Mouse (Mus musculus) kidney, embryonic 16.5 days (tissue): ENCODE results near the gene Cldn24. TPM values are rescaled to one million over a fixed set of nuclear protein-coding genes. Genes with fewer than 3 reads are reported as not detected.

Experiments
- ATAC-seq: fragments of 200-750 bp; cut with Nextera tagmentation; 2 replicates; pipeline ENCODE4 v1.8.0; 2017; ENCODE audit warnings: moderate TSS enrichment; ENCODE audit not compliant: low FRiP score, low TSS enrichment
- H3K27ac ChIP-seq: fragments of 300-500 bp; sonication (generic); 2 replicates; pipeline ENCODE4 v1.5.1; 2014; ENCODE audit warnings: low read length
- H3K27me3 ChIP-seq: fragments of 300-500 bp; sonication (generic); 2 replicates; pipeline ENCODE4 v1.6.1; 2014; ENCODE audit warnings: low read length, control low read depth, mixed read lengths; ENCODE audit not compliant: insufficient read depth
- H3K36me3 ChIP-seq: fragments of 300-500 bp; sonication (generic); 2 replicates; pipeline ENCODE4 v1.6.1; 2014; ENCODE audit warnings: low read length, control low read depth, mixed read lengths; ENCODE audit not compliant: insufficient read depth
- H3K4me1 ChIP-seq: fragments of 300-500 bp; sonication (generic); 2 replicates; pipeline ENCODE4 v1.6.1; 2014; ENCODE audit warnings: low read length, control low read depth, mixed read lengths; ENCODE audit not compliant: insufficient read depth
- H3K4me2 ChIP-seq: fragments of 300-500 bp; sonication (generic); replicated peaks from 2 replicates; pipeline ENCODE4 v1.6.1; 2014; ENCODE audit warnings: low read depth, low read length
- H3K4me3 ChIP-seq: fragments of 300-500 bp; sonication (generic); 2 replicates; pipeline ENCODE4 v1.5.1; 2014; ENCODE audit warnings: mild to moderate bottlenecking, low read length
- H3K9ac ChIP-seq: fragments of 300-500 bp; sonication (generic); replicated peaks from 2 replicates; pipeline ENCODE4 v1.6.1; 2014; ENCODE audit warnings: low read length
- H3K9me3 ChIP-seq: fragments of 300-500 bp; sonication (generic); 2 replicates; pipeline ENCODE4 v1.6.1; 2016; ENCODE audit warnings: low read length, control low read depth
- WGBS: fragments of 180-500 bp; shearing (Covaris S2); extraction: QIAGEN DNeasy Blood & Tissue Kit; methylation state at CpG from one replicate; pipeline ENCODE4 v1.1.7; 2014; 5-methylcytosine and 5-hydroxymethylcytosine counted together
- polyA plus RNA-seq: library from polyadenylated mRNA; unstranded; fragments of >200 nt; fragmentation: Nextera tagmentation; extraction: Ambion mirVana; gene quantifications from 2 replicates; pipeline ENCODE4 v1.2.1, GENCODE M21; 2015

Gene Cldn24
- polyA plus RNA-seq, 1 experiment from 2014 or later = not detected

GRCm38 (mm10) chr8:47847931-47848330 lies 26.0 kb downstream of the Cldn24 start:
- H3K36me3 ChIP-seq = peaks cover 61% of the 10 kb centered on the region
- peaks cover 15% of the 10 kb centered on the region; the same call in 1 of the 2 replicates for H3K4me1 ChIP-seq
- H3K4me2 ChIP-seq = no peak overlapping the region
- no peaks in the 10 kb centered on the region for H3K27me3 ChIP-seq
- no peak overlapping the region for H3K4me3 ChIP-seq
- H3K27ac ChIP-seq = no peak overlapping the region
- WGBS = 91% methylated on average over 6 of the region's 6 CpGs
- no peak overlapping the region for H3K9ac ChIP-seq
- no peaks in the 10 kb centered on the region for H3K9me3 ChIP-seq
- no peak for ATAC-seq

GRCm38 (mm10) chr8:47849842-47850241 lies 27.9 kb downstream of the Cldn24 start:
- H3K4me1 ChIP-seq = peaks cover 17% of the 10 kb centered on the region; the same call in 1 of the 2 replicates
- 85% methylated on average over 8 of the region's 8 CpGs for WGBS
- H3K9ac ChIP-seq = no peak overlapping the region
- no peak overlapping the region for H3K4me2 ChIP-seq
- H3K9me3 ChIP-seq = no peaks in the 10 kb centered on the region
- no peak for ATAC-seq
- H3K36me3 ChIP-seq = peaks cover 55% of the 10 kb centered on the region
- no peak overlapping the region for H3K27ac ChIP-seq
- no peaks in the 10 kb centered on the region for H3K27me3 ChIP-seq
- no peak overlapping the region for H3K4me3 ChIP-seq

GRCm38 (mm10) chr8:47851824-47852502 lies 30.0 kb downstream of the Cldn24 start:
- peak; percentile 57 for ATAC-seq
- Histone ChIP-seq H3K9ac (no peak overlapping the region), H3K4me2 (peak overlapping the region; percentile 30), H3K27ac (peak overlapping the region; percentile 60), H3K9me3 (no peaks in the 10 kb centered on the region), H3K27me3 (no peaks in the 10 kb centered on the region), H3K4me3 (peak overlapping the region; percentile 10), H3K36me3 (peaks cover 54% of the 10 kb centered on the region), H3K4me1 (peaks cover 17% of the 10 kb centered on the region; the same call in 1 of the 2 replicates)
- WGBS = 41% methylated on average over 12 of the region's 12 CpGs

GRCm38 (mm10) chr8:47852737-47853136 lies 30.8 kb downstream of the Cldn24 start:
- H3K36me3 ChIP-seq = peaks cover 51% of the 10 kb centered on the region
- ATAC-seq = no peak
- 64% methylated on average over 5 of the region's 5 CpGs for WGBS
- H3K4me1 ChIP-seq = peaks cover 17% of the 10 kb centered on the region; the same call in 1 of the 2 replicates
- no peak overlapping the region for H3K4me2 ChIP-seq
- H3K27me3 ChIP-seq = no peaks in the 10 kb centered on the region
- peak overlapping the region; percentile 60; the same call in 1 of the 2 replicates for H3K27ac ChIP-seq
- H3K9ac ChIP-seq = no peak overlapping the region
- H3K9me3 ChIP-seq = no peaks in the 10 kb centered on the region
- H3K4me3 ChIP-seq = no peak overlapping the region

- no peak overlapping the region for H3K4me2 ChIP-seq
- peaks cover 17% of the 10 kb centered on the region; the same call in 1 of the 2 replicates for H3K4me1 ChIP-seq
- no peaks in the 10 kb centered on the region for H3K9me3 ChIP-seq
- peaks cover 51% of the 10 kb centered on the region for H3K36me3 ChIP-seq
- no peak for ATAC-seq
- no peak overlapping the region for H3K27ac ChIP-seq
- no peak overlapping the region for H3K9ac ChIP-seq
- WGBS = 86% methylated on average over 5 of the region's 5 CpGs
- no peaks in the 10 kb centered on the region for H3K27me3 ChIP-seq
- no peak overlapping the region for H3K4me3 ChIP-seq
These were observed 31.4 kb downstream of the Cldn24 start for GRCm38 (mm10) chr8:47853356-47853755.

GRCm38 (mm10) chr8:47859259-47859658 lies 37.3 kb downstream of the Cldn24 start:
- Histone ChIP-seq H3K36me3 (peaks cover 68% of the 10 kb centered on the region), H3K9ac (no peak overlapping the region), H3K4me1 (no peaks in the 10 kb centered on the region), H3K27me3 (no peaks in the 10 kb centered on the region), H3K27ac (no peak overlapping the region), H3K4me3 (no peak overlapping the region), H3K9me3 (no peaks in the 10 kb centered on the region), H3K4me2 (no peak overlapping the region)
- ATAC-seq = no peak
- WGBS = 95% methylated on average over 12 of the region's 12 CpGs

- no peak overlapping the region for H3K4me3 ChIP-seq
- H3K27me3 ChIP-seq = no peaks in the 10 kb centered on the region
- 91% methylated on average over 8 of the region's 8 CpGs for WGBS
- ATAC-seq = peak; percentile 29; the same call in 1 of the 2 replicates
- H3K4me2 ChIP-seq = no peak overlapping the region
- no peak overlapping the region for H3K27ac ChIP-seq
- peaks cover 68% of the 10 kb centered on the region for H3K36me3 ChIP-seq
- H3K9ac ChIP-seq = no peak overlapping the region
- no peaks in the 10 kb centered on the region for H3K4me1 ChIP-seq
- no peaks in the 10 kb centered on the region for H3K9me3 ChIP-seq
These were observed 44.6 kb downstream of the Cldn24 start for GRCm38 (mm10) chr8:47866568-47866967.

GRCm38 (mm10) chr8:47867067-47867466 lies 45.1 kb downstream of the Cldn24 start:
- no peak overlapping the region for H3K27ac ChIP-seq
- no peaks in the 10 kb centered on the region for H3K27me3 ChIP-seq
- H3K4me1 ChIP-seq = no peaks in the 10 kb centered on the region
- no peaks in the 10 kb centered on the region for H3K9me3 ChIP-seq
- H3K4me2 ChIP-seq = no peak overlapping the region
- peaks cover 64% of the 10 kb centered on the region for H3K36me3 ChIP-seq
- peak; percentile 80 for ATAC-seq
- no peak overlapping the region for H3K9ac ChIP-seq
- 24% methylated on average over 8 of the region's 8 CpGs for WGBS
- no peak overlapping the region for H3K4me3 ChIP-seq
